Mouse (Mus musculus): Measurements from ENCODE around the gene Zbp1. TPM values are rescaled to one million over a fixed set of nuclear protein-coding genes. Genes with fewer than 3 reads are reported as not detected.

Zbp1 gene
- 0.33 TPM in 1 of 2 replicates, not detected in the other for polyA plus RNA-seq (2014; fragmentation: Nextera tagmentation; extraction: Ambion mirVana)

DNA sequence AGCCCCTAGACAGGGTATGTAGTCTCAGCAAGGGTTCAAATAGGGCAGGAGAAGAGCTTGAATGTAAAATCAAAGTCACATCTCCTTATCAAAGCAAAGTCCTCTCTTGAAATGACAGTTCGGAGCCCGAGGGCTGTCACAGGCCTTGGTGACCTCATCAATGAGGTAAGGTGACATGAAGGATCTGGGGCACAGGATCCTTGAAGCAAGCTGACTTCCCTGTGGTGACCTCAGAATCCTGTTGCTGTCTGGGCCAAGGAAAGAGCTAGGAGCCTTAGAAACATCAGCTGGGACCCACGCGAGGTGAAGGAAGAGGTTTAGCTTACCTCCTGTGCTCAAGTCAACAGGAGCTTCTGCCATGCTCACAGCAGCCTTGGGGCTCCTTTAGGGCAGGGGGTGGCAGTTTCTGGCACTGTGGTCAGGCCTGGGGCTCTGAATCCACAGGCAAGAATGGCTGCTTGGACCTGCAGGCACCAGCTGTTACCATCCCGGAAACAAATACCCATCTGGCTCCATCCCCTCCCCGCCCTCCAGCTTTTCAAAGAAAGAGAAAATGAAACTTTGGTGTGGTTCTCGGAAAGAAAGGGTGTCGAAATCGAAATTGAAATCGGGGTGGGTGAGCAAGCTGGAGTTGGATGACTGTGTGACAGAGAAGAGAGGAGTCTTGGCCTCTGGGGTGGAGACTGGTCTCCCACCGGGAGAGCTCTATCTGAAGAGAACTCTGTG lies at the start of gene Zbp1:
Gene Zbp1, minus strand, starts transcription at position 508 of the 726 bp plus-strand sequence.
- DNase-seq (ENCODE audit: low spot score) (no peak), ATAC-seq (ENCODE audit: low FRiP score) (no peak)
- H3K4me1 ChIP-seq (replicated peaks; ENCODE audit: control insufficient read depth, insufficient read depth, low read length), result no peaks in the 10 kb centered on the region
- no peak within 1 kb of the TSS for H3K9ac ChIP-seq (ENCODE audit: low read depth, low read length)
- H3K27me3 ChIP-seq (ENCODE audit: control insufficient read depth, insufficient read depth, low read length), result no peaks in the 10 kb centered on the region
- H3K4me3 ChIP-seq (ENCODE audit: low read depth, low read length), result no peak within 1 kb of the TSS
- H3K9me3 ChIP-seq (ENCODE audit: control insufficient read depth, low read length), result no peaks in the 10 kb centered on the region
- no peak within 1 kb of the TSS for H3K27ac ChIP-seq (ENCODE audit: low read depth, low read length)
- WGBS, result 67% methylated on average over 11 of the region's 11 CpGs
- H3K4me2 ChIP-seq (replicated peaks; ENCODE audit: low read depth, low read length), result no peak within 1 kb of the TSS
- H3K36me3 ChIP-seq (ENCODE audit: control insufficient read depth, insufficient read depth, low read length), result no peaks in the 10 kb centered on the region

DNA sequence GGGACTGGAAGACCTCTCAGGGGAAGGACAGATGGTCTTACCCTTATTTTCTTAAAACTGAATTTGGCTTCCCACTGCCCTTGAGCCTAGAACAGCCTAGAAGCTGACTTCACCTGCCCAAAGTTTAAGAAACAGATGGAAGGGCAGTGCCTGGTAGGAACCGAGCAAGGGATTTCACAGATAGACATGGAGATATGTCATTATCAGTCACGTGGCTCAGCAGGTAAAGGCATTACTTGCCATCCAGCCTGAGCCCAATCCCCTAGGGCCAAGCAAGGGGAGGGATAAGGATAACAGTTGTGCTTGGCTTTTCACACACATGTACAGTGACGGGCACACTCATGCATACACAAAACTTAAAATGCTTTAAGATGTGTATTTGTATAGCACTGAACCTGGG lies 48.8 kb upstream of the Zbp1 start:
- H3K36me3 ChIP-seq (ENCODE audit: control insufficient read depth, insufficient read depth, low read length), result no peaks in the 10 kb centered on the region
- H3K4me1 ChIP-seq (replicated peaks; ENCODE audit: control insufficient read depth, insufficient read depth, low read length), result peaks cover 17% of the 10 kb centered on the region
- H3K27me3 ChIP-seq (ENCODE audit: control insufficient read depth, insufficient read depth, low read length), result 0 out of 2 replicates have a peak, but pooled peaks cover 3% of the 10 kb centered on the region
- no peaks in the 10 kb centered on the region for H3K9me3 ChIP-seq (ENCODE audit: control insufficient read depth, low read length)
- H3K4me3 ChIP-seq (ENCODE audit: low read depth, low read length), result no peak overlapping the region
- WGBS, result 84% methylated on average over 3 of the region's 3 CpGs
- no peak overlapping the region for H3K27ac ChIP-seq (ENCODE audit: low read depth, low read length)
- H3K4me2 ChIP-seq (replicated peaks; ENCODE audit: low read depth, low read length), result no peak overlapping the region
- ATAC-seq (ENCODE audit: low FRiP score), result no peak
- no peak for DNase-seq (ENCODE audit: low spot score)
- H3K9ac ChIP-seq (ENCODE audit: low read depth, low read length), result no peak overlapping the region

GRCm38 (mm10) chr2:173266349-173267112 lies 47.8 kb upstream of the Zbp1 start:
- no peaks in the 10 kb centered on the region for H3K27me3 ChIP-seq (ENCODE audit: control insufficient read depth, insufficient read depth, low read length)
- WGBS, result 72% methylated on average over 25 of the region's 25 CpGs
- no peak for DNase-seq (ENCODE audit: low spot score)

GRCm38 (mm10) chr2:173265468-173266265 lies 46.9 kb upstream of the Zbp1 start:
- Histone ChIP-seq H3K9ac (ENCODE audit: low read depth, low read length) (no peak overlapping the region), H3K4me1 (replicated peaks; ENCODE audit: control insufficient read depth, insufficient read depth, low read length) (peaks cover 22% of the 10 kb centered on the region), H3K4me3 (ENCODE audit: low read depth, low read length) (no peak overlapping the region), H3K27ac (ENCODE audit: low read depth, low read length) (no peak overlapping the region), H3K27me3 (ENCODE audit: control insufficient read depth, insufficient read depth, low read length) (no peaks in the 10 kb centered on the region), H3K36me3 (ENCODE audit: control insufficient read depth, insufficient read depth, low read length) (no peaks in the 10 kb centered on the region), H3K4me2 (replicated peaks; ENCODE audit: low read depth, low read length) (no peak overlapping the region), H3K9me3 (ENCODE audit: control insufficient read depth, low read length) (no peaks in the 10 kb centered on the region)
- ATAC-seq (ENCODE audit: low FRiP score) (no peak), DNase-seq (ENCODE audit: low spot score) (no peak)
- 91% methylated on average over 22 of the region's 22 CpGs for WGBS

More at GRCm38 (mm10) chr2:173266349-173267112, 47.8 kb upstream of the Zbp1 start:
- H3K4me1 ChIP-seq (replicated peaks; ENCODE audit: control insufficient read depth, insufficient read depth, low read length), result peaks cover 21% of the 10 kb centered on the region
- no peak overlapping the region for H3K4me3 ChIP-seq (ENCODE audit: low read depth, low read length)
- H3K36me3 ChIP-seq (ENCODE audit: control insufficient read depth, insufficient read depth, low read length), result no peaks in the 10 kb centered on the region
- H3K9me3 ChIP-seq (ENCODE audit: control insufficient read depth, low read length), result no peaks in the 10 kb centered on the region
- no peak overlapping the region for H3K9ac ChIP-seq (ENCODE audit: low read depth, low read length)
- ATAC-seq (ENCODE audit: low FRiP score), result no peak
- H3K27ac ChIP-seq (ENCODE audit: low read depth, low read length), result no peak overlapping the region
- H3K4me2 ChIP-seq (replicated peaks; ENCODE audit: low read depth, low read length), result no peak overlapping the region

DNA sequence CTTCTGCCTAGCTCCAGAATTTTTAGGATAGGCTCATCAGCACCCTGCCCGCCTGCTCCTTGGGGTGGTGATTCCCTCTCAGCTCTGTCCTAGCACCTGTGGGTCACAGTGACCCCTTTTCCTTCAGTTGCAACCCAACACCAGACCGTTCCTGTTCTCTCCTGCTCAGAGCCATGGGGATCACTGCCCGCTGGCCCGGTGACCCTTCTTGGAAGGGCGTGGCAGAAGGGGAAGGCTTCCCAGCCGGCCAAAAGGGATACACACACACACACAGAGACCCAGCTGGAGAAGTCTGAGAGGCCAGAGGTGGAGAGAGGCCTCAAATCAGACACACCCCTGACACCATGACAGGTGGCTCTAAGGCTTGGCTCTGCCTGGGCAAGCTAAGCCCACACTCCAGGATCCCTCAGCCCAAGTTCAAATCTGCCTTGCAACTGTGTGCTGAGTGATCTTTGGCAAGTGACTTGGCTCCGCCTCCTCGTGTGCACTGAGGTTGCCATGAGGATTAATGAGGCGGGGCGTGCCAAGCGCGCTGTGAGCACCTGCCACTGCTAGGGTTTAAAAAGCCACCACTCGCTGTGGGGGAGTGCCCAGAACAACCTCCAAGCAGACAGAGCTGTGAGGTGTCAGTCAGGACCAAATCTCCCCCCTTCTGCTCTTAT lies 45.9 kb upstream of the Zbp1 start:
- H3K9me3 ChIP-seq (ENCODE audit: control insufficient read depth, low read length), result no peaks in the 10 kb centered on the region
- 23% methylated on average over 13 of the region's 13 CpGs for WGBS
- no peak overlapping the region for H3K27ac ChIP-seq (ENCODE audit: low read depth, low read length)
- peak; percentile 71 for DNase-seq (ENCODE audit: low spot score)
- peaks cover 24% of the 10 kb centered on the region for H3K4me1 ChIP-seq (replicated peaks; ENCODE audit: control insufficient read depth, insufficient read depth, low read length)
- no peaks in the 10 kb centered on the region for H3K27me3 ChIP-seq (ENCODE audit: control insufficient read depth, insufficient read depth, low read length)
- H3K4me3 ChIP-seq (ENCODE audit: low read depth, low read length), result no peak overlapping the region
- no peaks in the 10 kb centered on the region for H3K36me3 ChIP-seq (ENCODE audit: control insufficient read depth, insufficient read depth, low read length)
- no peak overlapping the region for H3K9ac ChIP-seq (ENCODE audit: low read depth, low read length)
- ATAC-seq (ENCODE audit: low FRiP score), result peak; percentile 58
- no peak overlapping the region for H3K4me2 ChIP-seq (replicated peaks; ENCODE audit: low read depth, low read length)

DNA sequence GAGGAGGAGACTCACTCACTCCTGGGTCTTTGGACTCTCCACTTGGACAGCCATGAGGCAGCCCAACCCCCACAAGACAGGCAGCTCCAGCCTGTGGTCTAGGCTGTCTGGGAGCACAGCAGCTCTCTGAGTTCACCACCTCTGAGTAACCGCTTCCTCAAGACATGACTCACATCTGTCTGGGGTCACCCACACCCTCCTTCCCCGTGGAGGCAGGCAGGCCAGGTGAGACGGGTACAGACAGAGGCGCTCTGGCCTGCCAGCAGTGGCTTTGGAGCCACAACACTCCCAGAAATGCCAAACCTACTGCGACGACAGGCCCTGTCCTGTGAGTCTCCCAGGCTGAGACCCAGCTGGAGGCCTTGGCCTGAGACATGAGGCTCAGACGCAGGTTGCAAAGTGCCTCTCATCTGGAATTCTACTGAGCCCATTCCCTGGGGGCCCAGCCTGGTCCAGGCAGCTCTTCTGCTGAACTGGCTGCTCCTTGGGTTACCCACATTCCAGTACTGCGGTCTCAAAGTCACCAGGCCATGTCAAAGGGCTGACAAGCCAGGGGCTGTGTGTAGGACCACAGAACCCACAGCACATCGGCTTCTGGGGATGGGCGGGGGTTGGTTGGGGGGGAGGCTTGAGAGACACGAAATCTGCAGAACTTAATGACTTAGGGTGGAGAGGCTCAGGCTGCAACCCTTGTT lies 45.1 kb upstream of the Zbp1 start:
- Histone ChIP-seq H3K36me3 (ENCODE audit: control insufficient read depth, insufficient read depth, low read length) (no peaks in the 10 kb centered on the region), H3K9me3 (ENCODE audit: control insufficient read depth, low read length) (no peaks in the 10 kb centered on the region), H3K4me3 (ENCODE audit: low read depth, low read length) (no peak overlapping the region), H3K4me1 (replicated peaks; ENCODE audit: control insufficient read depth, insufficient read depth, low read length) (peaks cover 25% of the 10 kb centered on the region), H3K27me3 (ENCODE audit: control insufficient read depth, insufficient read depth, low read length) (no peaks in the 10 kb centered on the region), H3K27ac (ENCODE audit: low read depth, low read length) (no peak overlapping the region), H3K4me2 (replicated peaks; ENCODE audit: low read depth, low read length) (no peak overlapping the region), H3K9ac (ENCODE audit: low read depth, low read length) (no peak overlapping the region)
- no peak for ATAC-seq (ENCODE audit: low FRiP score)
- 62% methylated on average over 11 of the region's 11 CpGs for WGBS
- DNase-seq (ENCODE audit: low spot score), result no peak

GRCm38 (mm10) chr2:173261497-173261896 lies 42.8 kb upstream of the Zbp1 start:
- no peak overlapping the region for H3K27ac ChIP-seq (ENCODE audit: low read depth, low read length)
- no peaks in the 10 kb centered on the region for H3K9me3 ChIP-seq (ENCODE audit: control insufficient read depth, low read length)
- DNase-seq (ENCODE audit: low spot score) (no peak), ATAC-seq (ENCODE audit: low FRiP score) (no peak)
- no peak overlapping the region for H3K4me2 ChIP-seq (replicated peaks; ENCODE audit: low read depth, low read length)
- no peak overlapping the region for H3K9ac ChIP-seq (ENCODE audit: low read depth, low read length)
- H3K4me3 ChIP-seq (ENCODE audit: low read depth, low read length), result no peak overlapping the region
- no peaks in the 10 kb centered on the region for H3K36me3 ChIP-seq (ENCODE audit: control insufficient read depth, insufficient read depth, low read length)
- no peaks in the 10 kb centered on the region for H3K27me3 ChIP-seq (ENCODE audit: control insufficient read depth, insufficient read depth, low read length)
- H3K4me1 ChIP-seq (replicated peaks; ENCODE audit: control insufficient read depth, insufficient read depth, low read length), result peaks cover 42% of the 10 kb centered on the region
- 86% methylated on average over 10 of the region's 10 CpGs for WGBS
